Mouse (Mus musculus) kidney, adult 10 weeks (tissue): ENCODE data around the gene Acbd5. TPM values are rescaled to one million over a fixed set of nuclear protein-coding genes. Genes with fewer than 3 reads are reported as not detected.

Experiments used
- polyA plus RNA-seq: library from polyadenylated mRNA; stranded (reverse); fragments of 350-450 nt; fragmentation: Illumina TruSeq; extraction: RNeasy Lipid Tissue Mini Kit (QIAGEN cat#74804); gene quantifications from one replicate; pipeline ENCODE4 v1.2.3, GENCODE M21; 2014; ENCODE audit warnings: low read depth, low replicate concordance

Acbd5 gene
- polyA plus RNA-seq, result 238 TPM

DNA sequence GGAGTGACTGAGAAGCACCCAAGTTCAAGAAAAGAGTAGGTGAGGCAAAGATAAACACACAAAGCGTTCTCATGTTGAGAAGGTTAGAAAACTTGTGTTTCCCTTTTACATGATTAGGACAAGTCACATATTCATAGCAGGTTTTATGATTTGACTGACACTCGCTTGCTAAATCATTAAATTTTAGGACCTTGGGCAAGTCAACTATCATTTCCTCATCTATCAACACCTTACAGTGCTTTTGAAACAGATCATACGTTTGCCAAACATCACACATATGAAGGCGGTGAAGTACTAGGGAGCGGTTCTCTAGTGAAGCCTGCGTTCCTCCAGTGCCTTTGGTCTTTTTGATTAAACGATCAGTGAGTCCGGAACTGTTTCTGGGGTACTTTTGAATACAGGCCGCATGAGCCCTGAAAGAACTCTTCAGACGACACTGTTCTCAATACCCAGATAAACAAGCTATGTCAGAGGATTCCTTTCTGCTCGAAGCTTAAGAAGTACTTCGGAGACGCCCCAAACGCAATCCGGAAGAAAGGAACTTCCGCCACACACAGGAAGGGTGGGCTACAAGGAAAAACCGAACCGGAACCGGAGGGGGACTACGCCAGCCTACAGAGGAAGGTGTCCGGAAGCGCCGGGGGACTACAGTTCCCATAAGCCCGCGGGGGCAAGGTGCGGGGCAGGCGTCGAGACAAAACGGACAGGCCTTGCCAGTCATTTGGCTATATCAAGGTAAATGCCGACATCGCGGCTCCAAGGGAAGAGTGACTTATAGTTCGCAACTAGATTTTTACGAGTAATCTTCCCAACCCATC, at the start of gene Acbd5:
TSS of gene Acbd5 (plus strand) at position 616 of the 818 bp plus-strand sequence.

DNA sequence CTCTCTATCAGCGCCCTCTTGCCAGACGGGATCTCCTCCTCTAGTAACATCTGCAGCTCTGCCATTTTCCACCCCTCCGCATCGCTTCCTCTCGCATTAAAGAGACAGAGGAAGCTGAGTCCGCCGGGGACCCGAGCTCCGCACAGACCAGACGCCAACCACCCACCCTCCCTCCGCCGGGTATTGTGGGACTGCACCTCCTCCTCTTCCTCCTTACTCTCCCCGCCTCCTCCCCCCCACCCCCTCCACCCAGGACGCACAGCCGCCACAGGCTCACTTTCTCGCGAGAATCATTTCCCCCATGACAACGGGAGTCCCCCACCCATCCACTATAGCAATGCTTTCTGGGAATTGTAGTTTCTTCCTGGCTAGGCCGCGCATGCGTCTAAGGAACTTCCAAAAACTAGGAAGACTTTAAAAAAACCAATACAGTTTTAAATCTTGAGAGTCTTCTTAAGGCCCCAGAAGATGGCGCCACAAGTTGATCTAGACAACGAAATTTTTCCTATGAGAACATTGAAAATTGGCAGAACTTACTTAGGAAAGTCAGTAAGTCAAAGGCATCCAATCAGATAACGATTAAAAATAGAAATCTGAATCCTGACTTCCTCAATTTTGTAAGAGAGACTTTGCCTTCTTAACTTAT, 27.8 kb upstream of the Acbd5 start, which contains the start of gene Abi1:
TSS of gene Abi1 (minus strand) at position 241 of the 646 bp plus-strand sequence.

DNA sequence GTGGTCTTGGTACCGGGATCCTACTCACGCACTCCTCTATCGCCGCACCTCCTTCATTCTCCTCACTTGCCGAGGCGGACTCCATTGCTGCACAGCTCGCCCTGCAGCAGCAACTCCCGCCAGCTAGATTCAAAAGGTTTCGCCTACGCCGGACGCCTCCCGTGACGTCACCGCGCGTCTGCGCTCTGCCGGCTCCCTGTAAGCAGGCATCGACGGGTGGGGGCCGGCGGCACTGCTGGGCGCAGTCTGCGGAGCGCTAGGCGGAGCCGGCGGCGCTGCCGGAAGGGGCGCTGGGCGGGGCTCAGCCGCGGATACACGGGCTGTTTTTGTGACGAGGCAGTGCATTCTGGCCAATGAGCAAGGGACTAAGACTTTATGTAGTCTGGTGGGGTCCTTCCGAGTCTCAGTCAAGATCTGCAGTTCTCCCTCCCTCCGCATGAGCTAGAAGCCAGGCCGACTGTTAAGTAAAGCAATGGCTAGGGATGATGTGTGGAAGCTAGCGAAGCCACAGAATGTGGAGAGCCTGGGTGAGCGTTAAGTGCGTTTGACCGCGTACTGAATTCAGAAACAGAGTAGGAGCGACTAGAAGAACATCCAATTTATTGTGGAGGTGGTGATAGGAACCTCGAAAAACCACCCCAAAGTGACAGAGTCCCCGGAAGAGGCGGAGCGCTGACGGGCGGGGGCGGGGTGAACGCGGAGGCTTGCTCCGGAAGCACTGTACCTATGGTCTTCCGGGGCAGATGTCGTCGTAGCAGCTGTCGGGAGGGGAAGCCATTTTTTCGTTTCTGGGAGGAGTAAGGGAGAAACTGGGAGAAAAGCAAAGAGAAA, 88.0 kb downstream of the Acbd5 start, which contains the start of the genes Mastl and Yme1l1:
TSS of gene Mastl (minus strand) at position 248 of the 831 bp plus-strand sequence.
TSS of gene Yme1l1 (plus strand) at position 593 of the 831 bp plus-strand sequence.

Other genes starting within 250 kb of the Acbd5 start
- 57.0 TPM for gene Pdss1, start 172.6 kb upstream of the Acbd5 start, polyA plus RNA-seq
- gene Abi1, start 27.9 kb upstream of the Acbd5 start, polyA plus RNA-seq, result 113 TPM
- 3.6 TPM for gene Mastl, start 87.9 kb downstream of the Acbd5 start, polyA plus RNA-seq
- gene Yme1l1, start 88.2 kb downstream of the Acbd5 start, polyA plus RNA-seq, result 215 TPM
- gene 4931423N10Rik, start 139.3 kb downstream of the Acbd5 start, polyA plus RNA-seq, result not detected